Mouse (Mus musculus) myocyte (in vitro differentiated cells): Measurements from ENCODE around the gene Kat7.

ENCODE experiments used
- MAX ChIP-seq: IDR thresholded peaks from one replicate; pipeline ENCODE4 v1.6.1; 2011; ENCODE audit warnings: low read depth, mild to moderate bottlenecking, control low read depth
- POLR2A ChIP-seq: IDR thresholded peaks from one replicate; pipeline ENCODE4 v1.6.1; 2011; ENCODE audit warnings: low read depth, mild to moderate bottlenecking, control low read depth, moderate library complexity; ENCODE audit not compliant: insufficient read length
- POLR2AphosphoS2 ChIP-seq: IDR thresholded peaks from one replicate; pipeline ENCODE4 v1.6.1; 2011; ENCODE audit warnings: low read depth, control low read depth; ENCODE audit not compliant: insufficient read length
- TCF3 ChIP-seq: IDR thresholded peaks from one replicate; pipeline ENCODE4 v1.6.1; 2011; ENCODE audit warnings: low read depth, control low read depth; ENCODE audit not compliant: insufficient read length
- USF1 ChIP-seq: IDR thresholded peaks from one replicate; pipeline ENCODE4 v1.6.1; 2011; ENCODE audit warnings: low read depth, mild to moderate bottlenecking, control low read depth, moderate library complexity

DNA sequence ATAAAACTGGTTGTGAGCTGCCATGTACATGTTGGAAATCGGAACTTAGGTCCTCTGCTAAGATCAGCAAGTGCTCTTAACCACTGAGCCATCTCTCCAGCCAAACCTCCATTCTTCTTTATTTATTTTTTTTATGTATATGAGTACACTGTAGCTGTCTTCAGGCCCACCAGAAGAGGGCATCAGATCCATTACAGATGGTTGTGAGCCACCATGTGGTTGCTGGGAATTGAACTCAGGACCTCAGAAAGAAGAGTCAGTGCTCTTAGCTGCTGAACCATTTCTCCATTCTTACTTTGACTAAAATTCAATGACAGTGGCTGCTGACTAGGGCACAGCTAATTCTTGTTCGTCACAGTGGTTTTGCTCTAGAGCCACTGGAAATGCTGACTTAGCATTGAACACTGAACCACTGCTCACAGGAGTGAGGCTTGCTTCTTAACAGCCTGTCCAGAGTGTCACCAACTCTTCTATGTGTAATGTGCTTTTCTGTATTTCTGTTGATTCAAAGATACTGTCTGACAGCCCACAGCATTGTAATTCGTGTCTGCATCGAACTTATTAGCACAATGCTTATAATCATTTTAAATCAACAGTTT lies 30.9 kb downstream of the Kat7 start:
- no peak for TF ChIP-seq MAX
- TF ChIP-seq POLR2A, result no peak
- no peak for TF ChIP-seq TCF3
- TF ChIP-seq POLR2AphosphoS2, result no peak
- no peak for TF ChIP-seq USF1
